Mouse (Mus musculus): ENCODE results near the gene Srpk2.

DNA sequence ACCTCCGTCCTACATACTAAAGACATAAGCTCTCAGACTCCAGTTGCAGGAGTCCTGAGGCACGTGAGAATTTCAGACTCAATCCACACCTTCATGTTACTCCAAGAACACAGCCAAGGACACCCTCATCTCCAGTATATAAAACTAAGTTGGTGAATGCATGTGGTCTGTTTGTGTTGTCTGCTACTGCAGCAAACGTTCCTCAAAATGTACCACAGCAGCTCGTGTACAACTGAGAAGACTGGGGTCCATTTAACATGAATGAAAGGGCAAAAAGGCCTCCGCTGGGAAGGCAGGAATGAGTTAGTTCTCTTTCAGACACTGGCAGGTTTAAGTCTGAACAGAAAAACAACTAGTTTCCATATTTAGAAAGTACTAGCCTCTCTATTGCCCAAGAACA, 110.5 kb downstream of the Srpk2 start:
- TF ChIP-seq EP300 (optimal IDR thresholded peaks at IDR 0.05) = no peak
- no peak for TF ChIP-seq CTCF (IDR thresholded peaks at IDR 0.05; ENCODE audit: low read depth)
